Mouse (Mus musculus): Measurements from ENCODE around the gene Ptpdc1.

- no peak for TF ChIP-seq CTCF (IDR thresholded peaks at IDR 0.05; ENCODE audit: borderline replicate concordance, insufficient read depth, low read length)
- no peak for TF ChIP-seq POLR2A (IDR thresholded peaks at IDR 0.05; ENCODE audit: low read depth, low read length)
Observed at GRCm38 (mm10) chr13:48667461-48667860, 42.0 kb upstream of the Ptpdc1 start.
